Mouse (Mus musculus) forebrain, embryonic 13.5 days (tissue): ENCODE results near the gene Aaed1. TPM values are rescaled to one million over a fixed set of nuclear protein-coding genes. Genes with fewer than 3 reads are reported as not detected.

Source experiments
- ATAC-seq: fragments of 200-750 bp; cut with Nextera tagmentation; 2 replicates; pipeline ENCODE4 v1.8.0; 2017
- H3K27ac ChIP-seq: fragments of 300-500 bp; sonication (generic); 2 replicates; pipeline ENCODE4 v1.5.1; 2015; ENCODE audit warnings: inconsistent platforms, mild to moderate bottlenecking, moderate library complexity
- H3K27me3 ChIP-seq: fragments of 300-500 bp; sonication (generic); 2 replicates; pipeline ENCODE4 v1.6.1; 2015; ENCODE audit warnings: mild to moderate bottlenecking, inconsistent platforms
- H3K36me3 ChIP-seq: fragments of 300-500 bp; sonication (generic); 2 replicates; pipeline ENCODE4 v1.6.1; 2015; ENCODE audit warnings: mild to moderate bottlenecking, inconsistent platforms; ENCODE audit not compliant: poor library complexity, severe bottlenecking
- H3K4me1 ChIP-seq: fragments of 300-500 bp; sonication (generic); 2 replicates; pipeline ENCODE4 v1.6.1; 2015; ENCODE audit warnings: inconsistent platforms
- H3K4me2 ChIP-seq: fragments of 300-500 bp; sonication (generic); 2 replicates; pipeline ENCODE4 v1.6.1; 2015; ENCODE audit warnings: inconsistent platforms, mild to moderate bottlenecking, moderate library complexity
- H3K4me3 ChIP-seq: fragments of 300-500 bp; sonication (generic); 2 replicates; pipeline ENCODE4 v1.5.1; 2015; ENCODE audit warnings: mild to moderate bottlenecking, inconsistent platforms
- H3K9ac ChIP-seq: fragments of 300-500 bp; sonication (generic); 2 replicates; pipeline ENCODE4 v1.6.1; 2015; ENCODE audit warnings: mild to moderate bottlenecking, inconsistent platforms
- H3K9me3 ChIP-seq: fragments of 300-500 bp; sonication (generic); replicated peaks from 2 replicates; pipeline ENCODE4 v1.6.1; 2016; ENCODE audit warnings: inconsistent platforms
- WGBS: fragments of 180-500 bp; shearing (Covaris S2); methylation state at CpG from one replicate; pipeline ENCODE4 v1.1.7; 2015; 5-methylcytosine and 5-hydroxymethylcytosine counted together
- polyA plus RNA-seq: library from polyadenylated mRNA; unstranded; fragments of >200 nt; fragmentation: Nextera tagmentation; extraction: Ambion mirVana; gene quantifications from 2 replicates; pipeline ENCODE4 v1.2.1, GENCODE M21; 2015

Aaed1 gene
- polyA plus RNA-seq = 10.1 and 12.3 TPM in 2 replicates

DNA sequence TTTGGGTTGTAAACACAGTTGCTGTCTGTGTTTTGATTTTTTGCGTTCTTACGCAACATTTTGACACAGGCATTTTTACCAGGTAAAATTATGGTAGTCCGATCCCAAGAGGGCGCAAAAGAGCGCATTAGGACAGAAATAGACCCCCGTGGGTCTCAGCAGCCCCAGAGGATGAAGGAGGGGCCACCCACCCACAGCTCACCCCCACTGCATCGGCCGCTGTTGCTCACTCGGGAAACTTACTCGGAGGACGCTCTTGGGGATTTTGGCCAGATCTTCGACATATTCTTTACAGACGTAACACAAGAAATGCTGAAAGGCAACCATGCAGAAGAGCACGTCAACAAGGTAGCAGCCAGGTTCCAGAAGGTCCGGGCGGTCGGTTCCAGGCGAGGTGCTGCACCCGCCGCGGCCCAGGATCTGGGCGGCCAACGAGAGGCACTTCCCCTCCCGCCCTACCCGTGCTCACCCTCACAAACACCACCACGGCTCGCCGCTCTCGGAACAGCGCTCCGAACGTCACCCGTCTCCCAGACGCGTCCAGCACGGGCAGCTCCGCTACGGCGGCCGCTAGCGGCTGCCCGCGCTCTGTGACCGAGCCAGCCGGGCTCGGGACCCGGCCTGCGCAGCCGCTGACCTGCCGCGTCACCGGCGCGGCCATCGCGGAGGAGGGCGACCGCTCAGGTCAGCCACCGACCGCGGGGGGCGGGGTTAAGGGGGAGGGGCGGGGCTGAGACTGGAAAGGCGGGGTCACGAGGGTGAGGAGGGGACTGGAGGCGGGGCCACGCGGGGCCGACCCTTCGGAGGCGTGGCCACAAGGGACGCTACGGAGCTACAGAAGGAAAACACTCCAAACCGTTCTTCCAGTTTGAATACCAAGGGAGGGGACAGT lies at the start of gene Aaed1:
TSS of gene Aaed1 (minus strand) at position 687 of the 892 bp plus-strand sequence.
- H3K36me3 ChIP-seq = no peaks in the 10 kb centered on the region
- peak within 1 kb of the TSS; percentile 61 for H3K4me2 ChIP-seq
- peak within 1 kb of the TSS; percentile 67 for H3K4me3 ChIP-seq
- peak; percentile 92 for ATAC-seq
- H3K4me1 ChIP-seq = peaks cover 11% of the 10 kb centered on the region
- no peaks in the 10 kb centered on the region for H3K27me3 ChIP-seq
- H3K9me3 ChIP-seq = no peaks in the 10 kb centered on the region
- peak within 1 kb of the TSS; percentile 82 for H3K27ac ChIP-seq
- H3K9ac ChIP-seq = peak within 1 kb of the TSS; percentile 69
- WGBS = 1% methylated on average over 45 of the region's 74 CpGs

DNA sequence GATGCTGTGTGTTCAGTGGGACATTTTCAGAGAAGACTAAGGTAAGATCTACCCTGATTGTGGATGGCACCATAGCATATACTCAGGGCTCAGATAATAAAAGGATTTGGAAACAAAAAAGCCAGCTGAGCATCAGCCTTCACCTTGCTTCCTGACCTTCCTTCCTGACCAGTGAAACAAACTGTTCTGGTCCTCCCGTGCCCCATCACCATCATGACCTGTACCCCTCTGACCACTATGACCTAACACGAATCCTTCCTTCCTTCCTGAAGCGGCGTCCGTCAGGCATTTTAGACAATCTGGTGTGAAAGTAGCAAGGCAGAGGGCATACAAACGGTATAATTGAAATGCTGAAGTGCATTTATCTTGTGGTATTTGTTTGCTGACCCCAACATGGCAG lies 49.6 kb upstream of the Aaed1 start:
- Histone ChIP-seq H3K4me1 (no peaks in the 10 kb centered on the region), H3K9ac (no peak overlapping the region), H3K4me2 (no peak overlapping the region), H3K9me3 (no peaks in the 10 kb centered on the region), H3K27me3 (no peaks in the 10 kb centered on the region), H3K4me3 (no peak overlapping the region), H3K36me3 (peaks cover 41% of the 10 kb centered on the region), H3K27ac (no peak overlapping the region)
- no peak for ATAC-seq
- WGBS = 93% methylated on average over 6 of the region's 6 CpGs

DNA sequence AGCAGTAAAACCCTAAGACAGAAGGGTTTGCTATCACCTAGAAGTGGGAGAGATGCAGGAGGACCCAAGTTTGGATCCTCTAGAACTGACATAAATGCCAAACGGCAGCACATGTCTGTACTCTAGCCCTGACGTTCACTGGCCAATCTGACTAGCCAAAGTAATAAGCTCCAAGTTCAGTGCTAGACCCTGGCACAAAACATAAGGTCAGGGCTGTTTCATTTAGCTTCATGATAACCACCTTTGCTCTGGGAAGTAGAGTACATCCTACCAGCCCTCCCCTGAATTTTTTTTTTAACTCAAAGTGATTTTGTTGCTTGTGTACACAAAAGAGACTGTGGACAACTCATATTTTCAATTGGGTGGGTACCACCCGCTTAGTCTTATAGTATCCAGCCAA lies 48.5 kb upstream of the Aaed1 start:
- no peaks in the 10 kb centered on the region for H3K4me1 ChIP-seq
- no peak overlapping the region for H3K4me3 ChIP-seq
- H3K36me3 ChIP-seq = peaks cover 30% of the 10 kb centered on the region
- WGBS = 94% methylated on average over 3 of the region's 3 CpGs
- H3K4me2 ChIP-seq = no peak overlapping the region
- no peaks in the 10 kb centered on the region for H3K9me3 ChIP-seq
- no peak overlapping the region for H3K9ac ChIP-seq
- no peak overlapping the region for H3K27ac ChIP-seq
- no peak for ATAC-seq
- no peaks in the 10 kb centered on the region for H3K27me3 ChIP-seq

DNA sequence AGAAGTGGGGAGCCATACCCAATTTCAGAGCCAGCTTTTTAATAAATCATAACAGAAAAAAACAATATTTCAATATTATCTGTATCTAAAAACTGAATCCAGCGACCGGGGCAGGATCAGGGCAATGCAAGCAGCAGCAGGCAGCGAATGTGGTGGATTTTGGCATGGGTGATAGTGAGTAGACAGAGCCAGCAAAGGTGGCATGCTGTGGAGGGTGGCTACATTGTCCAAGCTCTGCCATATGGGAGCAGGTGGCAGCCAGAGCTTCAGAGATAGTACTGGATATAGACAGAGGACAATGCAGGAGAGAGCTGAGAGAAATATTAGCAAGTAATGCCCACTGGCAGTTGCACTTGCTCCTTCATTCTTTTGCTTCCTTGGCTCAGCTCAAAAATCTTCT lies 47.2 kb upstream of the Aaed1 start:
- no peaks in the 10 kb centered on the region for H3K27me3 ChIP-seq
- no peaks in the 10 kb centered on the region for H3K9me3 ChIP-seq
- H3K27ac ChIP-seq = no peak overlapping the region
- no peaks in the 10 kb centered on the region for H3K4me1 ChIP-seq
- peaks cover 16% of the 10 kb centered on the region for H3K36me3 ChIP-seq
- no peak overlapping the region for H3K9ac ChIP-seq
- ATAC-seq = no peak
- no peak overlapping the region for H3K4me3 ChIP-seq
- 90% methylated on average over 3 of the region's 3 CpGs for WGBS
- H3K4me2 ChIP-seq = no peak overlapping the region

DNA sequence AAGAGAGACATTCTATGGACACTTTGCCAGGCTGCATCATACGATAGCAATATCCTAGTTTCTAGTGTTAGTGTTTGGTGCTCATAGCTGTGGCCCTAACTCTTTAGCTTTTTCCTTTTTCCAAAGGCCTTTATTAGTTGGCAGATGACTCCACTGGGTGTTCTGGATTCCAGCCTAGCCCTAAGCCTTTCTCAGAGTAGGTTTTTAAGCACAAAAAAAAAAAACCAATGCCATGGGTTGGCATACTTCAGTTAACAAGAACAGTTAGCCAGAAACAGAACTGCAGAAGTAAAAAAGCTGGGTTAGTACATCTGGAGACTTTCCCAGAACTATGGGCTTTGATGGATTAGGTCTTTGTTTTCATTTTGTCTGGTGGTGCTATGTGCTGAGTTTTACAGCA lies 46.0 kb upstream of the Aaed1 start:
- no peak overlapping the region for H3K27ac ChIP-seq
- H3K4me2 ChIP-seq = no peak overlapping the region
- H3K36me3 ChIP-seq = peaks cover 6% of the 10 kb centered on the region
- no peak overlapping the region for H3K9ac ChIP-seq
- no peaks in the 10 kb centered on the region for H3K9me3 ChIP-seq
- 80% methylated on average over 1 of the region's 1 CpGs for WGBS
- ATAC-seq = no peak
- H3K4me1 ChIP-seq = no peaks in the 10 kb centered on the region
- no peak overlapping the region for H3K4me3 ChIP-seq
- H3K27me3 ChIP-seq = no peaks in the 10 kb centered on the region

DNA sequence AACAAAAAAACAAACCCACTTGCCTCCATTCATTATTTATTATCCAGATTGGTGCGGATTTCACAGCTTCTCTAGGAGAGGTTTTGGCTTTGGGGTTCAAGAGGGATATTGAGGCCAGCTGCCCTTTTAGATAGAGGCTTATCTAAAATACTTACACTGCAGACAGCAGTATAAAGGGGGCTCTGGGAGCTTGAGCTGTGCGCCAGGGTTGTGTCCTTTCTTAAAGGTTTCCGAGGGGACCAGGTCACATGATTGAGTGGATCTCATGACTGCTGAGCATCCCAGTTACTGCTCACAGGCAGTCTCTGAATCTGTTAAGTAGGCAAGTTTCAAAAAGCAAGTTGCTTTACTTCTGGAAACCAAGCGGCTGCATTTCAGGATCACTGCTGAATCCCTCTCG lies 44.9 kb upstream of the Aaed1 start:
- Histone ChIP-seq H3K27me3 (no peaks in the 10 kb centered on the region), H3K27ac (no peak overlapping the region), H3K4me3 (no peak overlapping the region), H3K4me2 (no peak overlapping the region), H3K36me3 (peaks cover 3% of the 10 kb centered on the region; the same call in 1 of the 2 replicates), H3K9me3 (no peaks in the 10 kb centered on the region), H3K4me1 (no peaks in the 10 kb centered on the region), H3K9ac (no peak overlapping the region)
- ATAC-seq = no peak
- WGBS = 63% methylated on average over 5 of the region's 5 CpGs

DNA sequence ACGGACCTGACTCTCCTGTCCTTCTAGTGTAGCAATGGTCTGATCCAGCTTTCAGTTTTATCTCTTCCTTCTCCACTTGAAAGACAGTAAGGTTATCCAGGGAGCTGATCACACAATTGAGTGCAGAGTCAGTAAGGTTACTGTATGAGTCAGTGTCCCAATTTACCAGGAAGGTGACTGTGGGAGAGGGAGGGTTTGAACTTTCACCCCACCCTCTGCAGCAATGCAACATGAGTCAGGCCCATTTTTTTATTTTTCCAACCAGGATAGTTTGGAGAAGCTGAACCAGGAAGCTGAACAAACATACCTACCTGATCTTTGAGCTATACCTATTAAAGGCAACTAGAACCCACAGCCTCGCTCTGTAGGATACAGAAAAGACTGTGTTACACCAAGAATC lies 37.0 kb upstream of the Aaed1 start:
- no peaks in the 10 kb centered on the region for H3K27me3 ChIP-seq
- ATAC-seq = no peak
- no peaks in the 10 kb centered on the region for H3K4me1 ChIP-seq
- H3K4me3 ChIP-seq = no peak overlapping the region
- H3K9ac ChIP-seq = no peak overlapping the region
- no peaks in the 10 kb centered on the region for H3K9me3 ChIP-seq
- H3K27ac ChIP-seq = no peak overlapping the region
- H3K36me3 ChIP-seq = no peaks in the 10 kb centered on the region
- 85% methylated on average over 2 of the region's 2 CpGs for WGBS
- no peak overlapping the region for H3K4me2 ChIP-seq

DNA sequence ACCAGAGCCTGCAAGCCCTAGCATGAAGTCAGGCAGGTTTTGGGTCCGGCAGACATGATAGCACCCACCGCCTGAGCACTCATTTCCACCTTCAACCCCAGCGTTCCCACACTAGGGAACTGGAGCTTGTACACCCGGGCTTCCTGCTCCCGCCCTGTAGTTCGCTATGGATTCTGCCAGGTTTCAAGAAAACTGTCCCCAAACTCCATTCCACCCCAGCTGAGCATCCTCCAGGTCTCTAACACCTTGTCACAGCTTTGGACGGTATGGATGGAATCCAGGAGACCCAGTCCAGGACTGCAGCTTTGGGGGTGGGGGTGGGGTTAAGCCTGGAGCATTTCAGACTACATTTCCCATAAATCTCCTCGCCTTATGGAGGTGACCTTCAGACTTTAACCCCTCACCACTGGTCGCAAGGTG lies 31.6 kb upstream of the Aaed1 start:
- Histone ChIP-seq H3K4me3 (peak overlapping the region; percentile 48), H3K9me3 (no peaks in the 10 kb centered on the region), H3K4me1 (peaks cover 7% of the 10 kb centered on the region), H3K27me3 (no peaks in the 10 kb centered on the region), H3K27ac (no peak overlapping the region), H3K4me2 (peak overlapping the region; percentile 68), H3K36me3 (no peaks in the 10 kb centered on the region), H3K9ac (peak overlapping the region; percentile 62)
- 2% methylated on average over 9 of the region's 9 CpGs for WGBS
- peak; percentile 82 for ATAC-seq

DNA sequence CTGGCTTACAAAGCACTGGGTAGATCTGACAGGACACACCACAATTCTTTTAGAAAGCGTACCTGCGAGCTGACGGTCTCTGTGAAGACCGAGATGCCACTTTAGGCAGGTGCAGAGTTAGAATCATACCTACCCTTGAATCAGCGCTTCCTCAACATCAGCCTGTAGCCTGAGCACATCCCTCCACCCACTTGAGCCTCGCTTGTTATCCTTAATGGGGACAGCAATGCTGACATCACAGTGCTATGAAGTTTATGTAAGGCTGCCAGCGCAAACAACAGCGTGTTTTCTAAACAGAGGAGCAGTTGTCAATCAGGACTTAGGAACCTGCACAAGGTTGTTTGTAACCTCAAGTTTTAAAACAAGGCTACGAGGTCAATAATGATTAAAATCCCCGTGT lies 31.1 kb upstream of the Aaed1 start:
- 21% methylated on average over 10 of the region's 10 CpGs for WGBS
- peak overlapping the region; percentile 68 for H3K4me2 ChIP-seq
- ATAC-seq = no peak
- peak overlapping the region; percentile 48 for H3K4me3 ChIP-seq
- peak overlapping the region; percentile 62; the same call in 1 of the 2 replicates for H3K9ac ChIP-seq
- no peaks in the 10 kb centered on the region for H3K27me3 ChIP-seq
- no peaks in the 10 kb centered on the region for H3K9me3 ChIP-seq
- peaks cover 7% of the 10 kb centered on the region for H3K4me1 ChIP-seq
- no peaks in the 10 kb centered on the region for H3K36me3 ChIP-seq
- H3K27ac ChIP-seq = no peak overlapping the region

DNA sequence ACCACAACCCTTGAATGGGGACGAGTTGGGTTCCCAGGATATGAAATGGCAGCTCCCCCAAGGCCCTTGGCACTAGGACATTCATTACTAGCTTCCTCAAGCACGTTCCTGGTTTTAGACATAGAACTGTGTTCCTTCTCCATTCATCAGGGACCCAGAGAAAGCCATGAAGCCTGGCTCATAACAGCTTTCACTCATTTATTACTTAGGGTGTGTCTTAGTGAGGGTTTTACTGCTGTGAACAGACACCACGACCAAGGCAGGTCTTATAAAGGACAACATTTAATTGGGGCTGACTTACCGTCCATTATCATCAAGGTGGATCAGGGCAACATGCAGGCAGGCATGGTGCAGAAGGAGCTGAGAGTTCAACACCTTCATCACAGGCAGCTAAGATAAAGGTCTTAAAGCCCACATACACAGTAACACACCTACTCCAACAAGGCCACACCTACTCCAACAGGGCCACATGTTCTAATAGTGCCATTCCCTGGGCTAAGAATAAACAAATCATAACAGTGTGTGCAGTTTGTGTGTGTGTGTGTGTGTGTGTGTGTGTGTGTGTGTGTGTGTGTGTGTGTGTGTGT lies 23.1 kb upstream of the Aaed1 start:
- Histone ChIP-seq H3K9me3 (no peaks in the 10 kb centered on the region), H3K36me3 (no peaks in the 10 kb centered on the region), H3K9ac (no peak overlapping the region), H3K27ac (no peak overlapping the region), H3K4me3 (no peak overlapping the region), H3K27me3 (no peaks in the 10 kb centered on the region), H3K4me1 (no peaks in the 10 kb centered on the region), H3K4me2 (no peak overlapping the region)
- WGBS = 63% methylated on average over 4 of the region's 4 CpGs
- ATAC-seq = no peak

DNA sequence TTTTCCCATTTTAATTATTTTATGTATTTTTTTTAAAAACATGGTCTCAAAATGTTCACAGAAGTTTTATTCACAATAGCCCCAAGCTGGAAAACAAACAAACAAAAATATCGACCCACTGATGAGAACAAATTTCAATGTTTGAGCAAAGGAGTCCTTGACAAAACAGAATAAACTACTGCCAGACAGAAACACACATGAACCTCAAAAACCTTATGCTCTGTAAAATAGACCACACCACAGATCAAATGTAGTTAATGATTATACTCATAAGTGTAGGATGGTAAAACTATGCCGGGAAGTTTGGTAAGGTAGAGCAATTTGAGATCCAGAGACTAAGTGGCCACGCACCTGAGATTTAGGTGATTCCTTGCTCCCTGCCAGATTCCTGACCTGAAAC lies 20.6 kb upstream of the Aaed1 start:
- Histone ChIP-seq H3K9ac (no peak overlapping the region), H3K27ac (no peak overlapping the region), H3K9me3 (no peaks in the 10 kb centered on the region), H3K27me3 (no peaks in the 10 kb centered on the region), H3K4me1 (no peaks in the 10 kb centered on the region), H3K36me3 (no peaks in the 10 kb centered on the region), H3K4me3 (no peak overlapping the region), H3K4me2 (no peak overlapping the region)
- 93% methylated on average over 3 of the region's 3 CpGs for WGBS
- no peak for ATAC-seq

DNA sequence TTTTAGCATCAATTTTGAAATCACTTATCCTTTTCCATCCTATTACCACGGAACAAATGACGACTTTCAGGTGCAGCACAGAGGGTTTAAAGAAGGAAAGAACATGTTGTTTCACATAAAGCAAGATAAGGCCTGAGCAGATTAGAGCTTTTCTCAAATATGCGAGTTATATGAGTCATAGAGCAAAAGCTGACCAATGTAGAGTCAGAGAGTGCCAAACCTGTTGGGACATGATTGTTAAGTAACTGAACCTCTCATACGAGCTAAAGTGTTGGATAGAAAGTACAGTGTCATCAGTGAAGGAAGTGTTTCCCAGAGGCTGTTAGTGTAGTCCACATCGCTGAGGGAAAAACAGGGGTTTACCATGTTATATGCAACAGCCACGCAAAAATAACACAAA lies 19.8 kb upstream of the Aaed1 start:
- Histone ChIP-seq H3K4me1 (no peaks in the 10 kb centered on the region), H3K9me3 (no peaks in the 10 kb centered on the region), H3K4me2 (no peak overlapping the region), H3K4me3 (no peak overlapping the region), H3K36me3 (no peaks in the 10 kb centered on the region), H3K27me3 (no peaks in the 10 kb centered on the region), H3K27ac (no peak overlapping the region), H3K9ac (no peak overlapping the region)
- 86% methylated on average over 6 of the region's 6 CpGs for WGBS
- no peak for ATAC-seq
